Mouse (Mus musculus) cerebellum, adult 2 months (tissue): ENCODE measurements at regions not wholly inside any gene's neighbourhood (a gene's known extent, or its start where the extent isn't known, plus 50 kb on each side); places are given as distances from the start of the nearest gene placed in this dataset.

Experiments
- CTCF ChIP-seq: fragments of 200-500 bp; IDR thresholded peaks from 2 replicates; pipeline ENCODE4 v1.5.1; 2011; ENCODE audit warnings: low read depth, mild to moderate bottlenecking, control low read depth, low read length, moderate library complexity, borderline replicate concordance; ENCODE audit not compliant: insufficient read depth
- POLR2A ChIP-seq: fragments of 200-500 bp; IDR thresholded peaks from 2 replicates; pipeline ENCODE4 v1.6.1; 2011; ENCODE audit warnings: low read length, control low read depth, borderline replicate concordance; ENCODE audit not compliant: insufficient read depth

- TF ChIP-seq POLR2A = no peak
- no peak for TF ChIP-seq CTCF
Observed at GRCm38 (mm10) chr3:150435818-150436607, 1001.7 kb upstream of the Adgrl4 start.
